In genomic region chr2:61454311-61454728, GRCm38 (mm10) we compare ENCODE assay signal across 8 mouse cellular contexts.
DNase-seq lines count a peak whose midpoint lies in the region; ATAC-seq and TF ChIP-seq lines count a peak whose summit lies in the region.

No protein-coding gene starts in this region.

- intact Hi-C loops in gastrocnemius, adult 2 months (cut with DNase I) = loop anchor here (2.0 to 10.0 kb wide), 4 partner anchors 52 to 847 kb away; no protein-coding TSS in a partner anchor

- peak overlapping the region; percentile 73 for H3K4me3 ChIP-seq in gastrocnemius, adult 2 months
- H3K4me3 ChIP-seq in hindbrain, postnatal 0 days (ENCODE audit: low read length) = peak overlapping the region; percentile 28

- H3K9ac ChIP-seq in hindbrain, postnatal 0 days (replicated peaks; ENCODE audit: low read length) = no peak overlapping the region

- no peaks in the 10 kb centered on the region for H3K36me3 ChIP-seq in hindbrain, postnatal 0 days (ENCODE audit: insufficient read depth, low read length)

- peaks cover 4% of the 10 kb centered on the region for H3K4me1 ChIP-seq in hindbrain, postnatal 0 days (ENCODE audit: insufficient read depth, low read length)

- peak overlapping the region; percentile 53 for H3K4me2 ChIP-seq in hindbrain, postnatal 0 days (ENCODE audit: low read depth, low read length)

- peak; percentile 86 for ATAC-seq in hindbrain, postnatal 0 days
- ATAC-seq in megakaryocyte, adult 5-6 weeks (ENCODE audit: poor library complexity, severe bottlenecking) = peak; percentile 89

- H3K27me3 ChIP-seq in hindbrain, postnatal 0 days (ENCODE audit: insufficient read depth, low read length) = no peaks in the 10 kb centered on the region

- H3K9me3 ChIP-seq in hindbrain, postnatal 0 days (ENCODE audit: low read length) = no peaks in the 10 kb centered on the region

- 1% methylated on average over 12 of the region's 12 CpGs for WGBS in hindbrain, postnatal 0 days

- peak; percentile 99 for TF ChIP-seq CTCF in gastrocnemius, adult 2 months (IDR thresholded peaks at IDR 0.05)
- TF ChIP-seq CTCF in hindbrain, postnatal 0 days (IDR thresholded peaks at IDR 0.05; ENCODE audit: low read depth) = peak; percentile 89

- peak; percentile 81 for DNase-seq in R1 (ENCODE audit: low read depth, low spot score)
- DNase-seq in cerebellum, postnatal 25 days = peak; percentile 89 to 90
- DNase-seq in gastrocnemius, adult 2 months = peak; percentile 84
- peak; percentile 95 for DNase-seq in hindbrain, postnatal 0 days (ENCODE audit: low spot score)
- peak; percentile 90 to 92 for DNase-seq in left cerebral cortex, adult 18-20 months (ENCODE audit: low spot score in 2 of 2)
- DNase-seq in right cerebral cortex, adult 2 months (ENCODE audit: low spot score in 2 of 2) = peak; percentile 94 to 95
- peak; percentile 44 for DNase-seq in urinary bladder, postnatal 10 days (ENCODE audit: low spot score)

- H3K27ac ChIP-seq in gastrocnemius, adult 2 months = peak overlapping the region; percentile 85
- peak overlapping the region; percentile 57; the same call in 1 of the 2 replicates for H3K27ac ChIP-seq in hindbrain, postnatal 0 days

Comparison
In these comparisons a context has a peak if more than half of its experiments do, and no peak if none do; other contexts are left out.
1. Peak in every context shown above with its lines: DNase-seq, ATAC-seq, H3K4me3 ChIP-seq and H3K27ac ChIP-seq.
2. DNase-seq: peak in every context shown above with its lines; median percentile 95 in hindbrain, postnatal 0 days; 94 in right cerebral cortex, adult 2 months; 91 in left cerebral cortex, adult 18-20 months; 90 in cerebellum, postnatal 25 days; 84 in gastrocnemius, adult 2 months; 81 in R1; 44 in urinary bladder, postnatal 10 days.